Mouse (Mus musculus) effector memory CD4-positive, alpha-beta T cell, adult 5 months (primary cell): Measurements from ENCODE around the gene Cnot9. TPM values are rescaled to one million over a fixed set of nuclear protein-coding genes. Genes with fewer than 3 reads are reported as not detected.

Experiments used
- polyA plus RNA-seq: library from polyadenylated mRNA; unstranded; fragments of 100-300 nt; shearing (Covaris generic); gene quantifications from one replicate; pipeline ENCODE4 v1.2.1, GENCODE M21; 2017

The Cnot9 gene
- 21.4 TPM for polyA plus RNA-seq

GRCm38 (mm10) chr1:74505721-74506464 lies at the start of gene Cnot9:
Cnot9 (plus strand) TSS chr1:74506058.

GRCm38 (mm10) chr1:74542451-74542961 lies 36.6 kb downstream of the Cnot9 start, which contains the start of gene Plcd4:
Plcd4 (plus strand) TSS chr1:74542888.

GRCm38 (mm10) chr1:74544184-74544583 lies 38.3 kb downstream of the Cnot9 start, which contains the start of gene Usp37:
Usp37 (minus strand) TSS chr1:74544284.

Other genes starting within 250 kb of the Cnot9 start
- gene Gpbar1, start 227.5 kb upstream of the Cnot9 start, polyA plus RNA-seq = 1.1 TPM
- gene Aamp, start 221.3 kb upstream of the Cnot9 start, polyA plus RNA-seq = 251 TPM
- 34.5 TPM for gene Pnkd, start 221.1 kb upstream of the Cnot9 start, polyA plus RNA-seq
- 3.3 TPM for gene Tmbim1, start 200.4 kb upstream of the Cnot9 start, polyA plus RNA-seq
- not detected for gene Catip, start 143.9 kb upstream of the Cnot9 start, polyA plus RNA-seq
- not detected for gene Slc11a1, start 130.9 kb upstream of the Cnot9 start, polyA plus RNA-seq
- gene Ctdsp1, start 114.5 kb upstream of the Cnot9 start, polyA plus RNA-seq = 4.7 TPM
- 0.11 TPM for gene Vil1, start 96.7 kb upstream of the Cnot9 start, polyA plus RNA-seq
- gene Plcd4, start 36.8 kb downstream of the Cnot9 start, polyA plus RNA-seq = 0.79 TPM
- gene Usp37, start 38.2 kb downstream of the Cnot9 start, polyA plus RNA-seq = 26.6 TPM
- gene Zfp142, start 82.2 kb downstream of the Cnot9 start, polyA plus RNA-seq = 18.4 TPM
- 3.8 TPM for gene Bcs1l, start 82.2 kb downstream of the Cnot9 start, polyA plus RNA-seq
- gene Rnf25, start 95.3 kb downstream of the Cnot9 start, polyA plus RNA-seq = 18.5 TPM
- gene Stk36, start 95.4 kb downstream of the Cnot9 start, polyA plus RNA-seq = 0.09 TPM
- gene Ttll4, start 155.7 kb downstream of the Cnot9 start, polyA plus RNA-seq = 46.6 TPM
- gene Cyp27a1, start 207.5 kb downstream of the Cnot9 start, polyA plus RNA-seq = not detected
- not detected for gene Prkag3, start 243.2 kb downstream of the Cnot9 start, polyA plus RNA-seq